Mouse (Mus musculus): Measurements from ENCODE around the gene Cxcl13.

DNA sequence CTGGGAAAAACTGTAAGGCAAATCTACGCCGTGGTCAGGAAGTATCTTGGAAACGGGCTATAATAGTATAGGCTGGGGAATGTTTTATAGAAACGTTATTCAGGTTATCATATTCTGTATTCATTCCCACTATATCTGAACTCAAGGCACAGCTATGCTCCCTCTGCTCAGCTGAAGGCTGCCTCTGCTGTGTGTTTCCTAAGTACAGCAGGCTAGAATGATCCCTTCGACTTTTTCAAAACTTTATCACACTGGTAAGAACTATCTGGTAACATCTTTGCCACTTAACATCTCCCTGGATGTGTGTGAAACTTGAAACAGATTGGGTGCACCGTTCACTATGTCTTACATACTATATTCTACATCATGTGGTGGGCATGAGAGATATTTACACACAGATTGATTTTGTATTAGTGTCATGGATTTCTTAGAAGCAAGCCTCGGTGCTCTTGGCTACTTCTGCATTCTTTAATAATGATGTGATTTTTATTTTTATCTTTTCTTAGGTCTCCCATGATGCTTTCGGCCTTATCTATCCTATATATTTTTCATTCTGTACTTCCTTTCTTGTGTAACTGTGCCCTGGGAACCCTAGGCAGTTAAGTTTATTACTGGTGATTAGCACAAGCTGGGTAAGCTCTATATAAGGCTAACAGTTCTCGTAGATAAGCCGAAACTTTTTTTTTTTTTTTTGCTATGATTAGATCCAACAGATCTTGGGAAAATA lies 31.4 kb upstream of the Cxcl13 start:
- TF ChIP-seq CTCF (IDR thresholded peaks at IDR 0.05; ENCODE audit: low read depth), result no peak
- TF ChIP-seq EP300 (IDR thresholded peaks at IDR 0.05; ENCODE audit: low read depth), result no peak
